Mouse (Mus musculus): ENCODE measurements around the gene Uchl3. TPM values are rescaled to one million over a fixed set of nuclear protein-coding genes. Genes with fewer than 3 reads are reported as not detected.

Gene Uchl3
- total RNA-seq (2021), result 10 to 100 TPM; 28.9 to 30.3 TPM

GRCm38 (mm10) chr14:101653581-101654525 is at the start of gene Uchl3:
Uchl3 (plus strand) TSS chr14:101653967.
- intact Hi-C loops (cut with DNase I), result loop anchor here (2.0 kb wide), 2 partner anchors 45 to 137 kb away; partner anchors contain the start of gene Tbc1d4
- peak; percentile 87 for DNase-seq (ENCODE audit: low spot score)

GRCm38 (mm10) chr14:101605843-101606242 is 47.9 kb upstream of the Uchl3 start:
- intact Hi-C loops (cut with DNase I), result no loop called here
- DNase-seq (ENCODE audit: low spot score), result no peak

- DNase-seq (ENCODE audit: low spot score), result no peak
- intact Hi-C loops (cut with DNase I), result loop anchor here (2.0 kb wide), 1 partner anchor 45 kb away; the partner anchor contains the start of gene Uchl3
These were observed 45.9 kb upstream of the Uchl3 start for GRCm38 (mm10) chr14:101607631-101608518.

- DNase-seq (ENCODE audit: low spot score), result peak; percentile 67
- intact Hi-C loops (cut with DNase I), result loop anchor here (1.0 to 2.0 kb wide), 2 partner anchors 44 to 91 kb away; partner anchors contain the start of gene Uchl3
These were observed 45.0 kb upstream of the Uchl3 start, which contains the start of gene Tbc1d4 for GRCm38 (mm10) chr14:101608519-101609368. Tbc1d4 (minus strand) TSS chr14:101609191.

- intact Hi-C loops (cut with DNase I), result loop anchor here (5.0 kb wide), 1 partner anchor 148 kb away; no protein-coding TSS in a partner anchor
- no peak for DNase-seq (ENCODE audit: low spot score)
These were observed 43.1 kb upstream of the Uchl3 start for GRCm38 (mm10) chr14:101610701-101611100.

- intact Hi-C loops (cut with DNase I), result loop anchor here (5.0 kb wide), 1 partner anchor 151 kb away; no protein-coding TSS in a partner anchor
- no peak for DNase-seq (ENCODE audit: low spot score)
These were observed 40.6 kb upstream of the Uchl3 start for GRCm38 (mm10) chr14:101613206-101613605.

GRCm38 (mm10) chr14:101616178-101616577 is 37.6 kb upstream of the Uchl3 start:
- intact Hi-C loops (cut with DNase I), result no loop called here

GRCm38 (mm10) chr14:101617680-101618079 is 36.1 kb upstream of the Uchl3 start:
- no peak for DNase-seq (ENCODE audit: low spot score)
- intact Hi-C loops (cut with DNase I), result no loop called here

More at GRCm38 (mm10) chr14:101616178-101616577, 37.6 kb upstream of the Uchl3 start:
- DNase-seq (ENCODE audit: low spot score), result no peak

- intact Hi-C loops (cut with DNase I), result no loop called here
- no peak for DNase-seq (ENCODE audit: low spot score)
These were observed 23.2 kb upstream of the Uchl3 start for GRCm38 (mm10) chr14:101630548-101630947.

- DNase-seq (ENCODE audit: low spot score), result no peak
- intact Hi-C loops (cut with DNase I), result no loop called here
These were observed 18.0 kb upstream of the Uchl3 start for GRCm38 (mm10) chr14:101635765-101636164.

GRCm38 (mm10) chr14:101637381-101637780 is 16.4 kb upstream of the Uchl3 start:
- intact Hi-C loops (cut with DNase I), result no loop called here
- DNase-seq (ENCODE audit: low spot score), result no peak

GRCm38 (mm10) chr14:101640153-101640843 is 13.5 kb upstream of the Uchl3 start, which contains the start of gene Commd6:
Commd6 (minus strand) TSS chr14:101640686.
- intact Hi-C loops (cut with DNase I), result no loop called here

GRCm38 (mm10) chr14:101644948-101645347 is 8.8 kb upstream of the Uchl3 start:
- DNase-seq (ENCODE audit: low spot score), result no peak
- intact Hi-C loops (cut with DNase I), result no loop called here

More at GRCm38 (mm10) chr14:101640153-101640843, 13.5 kb upstream of the Uchl3 start, which contains the start of gene Commd6:
- peak; percentile 87 for DNase-seq (ENCODE audit: low spot score)

- intact Hi-C loops (cut with DNase I), result no loop called here
- no peak for DNase-seq (ENCODE audit: low spot score)
These were observed 3.2 kb upstream of the Uchl3 start for GRCm38 (mm10) chr14:101650551-101650950.

- intact Hi-C loops (cut with DNase I), result loop anchor here (2.0 kb wide), 2 partner anchors 44 to 136 kb away; partner anchors contain the start of gene Tbc1d4
- DNase-seq (ENCODE audit: low spot score), result no peak
These were observed 1.2 kb upstream of the Uchl3 start for GRCm38 (mm10) chr14:101652571-101652970.

- intact Hi-C loops (cut with DNase I), result no loop called here
- DNase-seq (ENCODE audit: low spot score), result no peak
These were observed 751 bp downstream of the Uchl3 start for GRCm38 (mm10) chr14:101654526-101654909.

GRCm38 (mm10) chr14:101656307-101656706 is 2.5 kb downstream of the Uchl3 start:
- intact Hi-C loops (cut with DNase I), result no loop called here
- no peak for DNase-seq (ENCODE audit: low spot score)
